Mouse (Mus musculus): Measurements from ENCODE around the gene Sparcl1. TPM values are rescaled to one million over a fixed set of nuclear protein-coding genes. Genes with fewer than 3 reads are reported as not detected.

Sparcl1 gene
- polyA plus RNA-seq, 1 experiment = not detected

DNA sequence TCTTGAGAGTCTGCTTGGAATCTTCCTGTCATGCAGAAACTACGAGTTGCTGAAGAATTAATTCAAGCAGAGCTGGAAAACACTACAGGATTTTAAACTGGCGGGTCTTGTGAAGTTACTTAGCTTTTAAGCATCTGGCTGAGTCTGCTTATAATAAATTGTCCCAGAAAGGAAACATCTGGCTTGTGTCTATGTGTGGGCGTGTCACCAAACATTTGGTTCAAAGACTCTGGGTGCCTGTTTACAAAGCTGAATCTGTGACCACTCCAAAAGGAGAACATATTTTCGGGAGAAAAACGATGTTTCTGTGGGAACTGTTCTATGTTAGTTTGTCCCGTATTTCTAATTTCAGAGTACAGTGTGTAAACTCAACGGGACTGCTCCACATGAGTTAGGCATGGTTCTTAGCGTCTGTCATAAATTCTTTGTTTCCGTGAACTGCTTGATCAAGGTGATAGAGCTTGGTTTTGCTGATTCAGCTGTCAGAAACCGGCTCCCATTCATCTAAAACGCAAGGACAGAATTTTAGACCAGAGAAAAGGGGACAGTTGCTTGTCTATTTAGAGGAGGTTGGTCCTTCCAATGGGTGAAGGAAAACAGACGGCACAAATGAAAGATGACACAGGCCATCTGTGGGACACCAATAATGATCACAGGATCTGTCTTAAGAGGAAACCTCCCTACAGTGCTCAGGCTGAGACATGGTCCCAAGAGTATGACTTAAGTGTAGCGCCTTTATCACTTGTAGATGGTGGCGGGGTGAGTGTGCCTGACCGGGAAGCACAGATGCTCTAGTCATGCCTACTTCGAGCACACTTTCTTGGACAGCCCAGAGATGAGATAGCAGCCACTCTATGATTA is 17.2 kb downstream of the Sparcl1 start:
- H3K4me1 ChIP-seq = peaks cover 6% of the 10 kb centered on the region
- no peak overlapping the region for H3K4me3 ChIP-seq (replicated peaks)
- no peak for TF ChIP-seq GATA1 (IDR thresholded peaks at IDR 0.05; ENCODE audit: borderline replicate concordance, low read length)
- TF ChIP-seq FLI1 (IDR thresholded peaks at IDR 0.05; ENCODE audit: low read length) = no peak
- 0 out of 2 replicates have a peak, but pooled peaks cover 4% of the 10 kb centered on the region for H3K9me3 ChIP-seq
- no peaks in the 10 kb centered on the region for H3K36me3 ChIP-seq (replicated peaks; ENCODE audit: low read length)
- H3K27me3 ChIP-seq (replicated peaks) = peaks cover 11% of the 10 kb centered on the region

DNA sequence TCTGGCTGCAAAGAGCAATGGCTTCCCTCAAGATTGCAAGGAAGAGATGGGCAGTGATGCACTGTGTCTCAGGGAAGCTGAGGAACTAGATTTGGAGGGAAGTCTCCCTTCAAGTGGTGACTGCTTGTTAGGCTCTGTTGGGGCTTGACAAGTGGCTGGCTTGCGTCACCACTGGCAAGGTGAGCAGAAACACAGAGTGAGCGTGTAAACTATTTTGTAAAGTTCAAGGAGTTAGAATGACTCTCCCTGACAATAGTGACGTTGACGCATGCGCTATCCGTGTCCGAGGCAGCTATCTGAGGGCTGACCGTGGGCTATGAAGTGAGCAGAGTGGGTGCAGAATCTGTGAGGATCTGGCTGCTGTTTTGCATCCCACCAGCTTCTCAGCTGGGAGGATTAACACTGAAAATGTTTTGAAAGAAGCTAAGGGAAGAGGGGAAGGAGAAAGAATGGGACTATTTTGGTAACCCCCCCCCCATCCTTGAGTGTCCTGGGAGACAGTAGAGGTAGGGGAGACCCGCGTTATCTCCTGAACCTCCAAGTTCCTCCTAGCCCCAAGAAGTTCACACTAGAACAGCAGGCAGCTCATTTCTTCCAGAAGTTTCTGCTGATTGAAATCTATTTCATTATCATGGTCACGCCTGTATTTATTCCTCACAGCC is 18.0 kb downstream of the Sparcl1 start:
- no peaks in the 10 kb centered on the region for H3K36me3 ChIP-seq (replicated peaks; ENCODE audit: low read length)
- H3K9me3 ChIP-seq = 0 out of 2 replicates have a peak, but pooled peaks cover 4% of the 10 kb centered on the region
- no peak overlapping the region for H3K4me3 ChIP-seq (replicated peaks)
- TF ChIP-seq GATA1 (IDR thresholded peaks at IDR 0.05; ENCODE audit: borderline replicate concordance, low read length) = no peak
- TF ChIP-seq FLI1 (IDR thresholded peaks at IDR 0.05; ENCODE audit: low read length) = no peak
- peaks cover 11% of the 10 kb centered on the region for H3K27me3 ChIP-seq (replicated peaks)
- peaks cover 6% of the 10 kb centered on the region for H3K4me1 ChIP-seq

- Histone ChIP-seq H3K27me3 (replicated peaks) (peaks cover 8% of the 10 kb centered on the region), H3K4me3 (replicated peaks) (no peak overlapping the region), H3K4me1 (no peaks in the 10 kb centered on the region), H3K36me3 (replicated peaks; ENCODE audit: low read length) (no peaks in the 10 kb centered on the region), H3K9me3 (peaks cover 16% of the 10 kb centered on the region)
- TF ChIP-seq GATA1 (IDR thresholded peaks at IDR 0.05; ENCODE audit: borderline replicate concordance, low read length) = no peak
- TF ChIP-seq FLI1 (IDR thresholded peaks at IDR 0.05; ENCODE audit: low read length) = no peak
Observed at GRCm38 (mm10) chr5:104089751-104090150, 23.8 kb downstream of the Sparcl1 start.

DNA sequence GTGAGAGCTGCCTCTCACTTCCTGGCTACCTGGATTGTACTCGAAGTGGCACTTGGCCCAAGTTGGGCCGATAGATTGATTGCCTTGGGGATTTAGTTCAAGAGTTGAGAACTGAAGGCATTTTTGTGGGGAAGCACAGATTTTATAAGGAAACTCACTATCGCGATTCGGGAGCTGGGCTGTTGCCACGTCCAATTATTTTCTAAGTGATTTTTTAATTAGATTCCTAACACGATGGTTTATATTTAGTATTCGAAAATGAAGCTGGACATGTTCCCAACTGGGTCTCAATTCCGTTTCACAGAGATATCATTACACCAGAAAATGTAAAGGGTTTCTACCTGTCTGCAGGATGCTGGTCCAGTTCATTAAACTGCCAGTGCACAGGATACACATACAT is 28.2 kb downstream of the Sparcl1 start:
- no peak overlapping the region for H3K4me3 ChIP-seq (replicated peaks)
- TF ChIP-seq FLI1 (IDR thresholded peaks at IDR 0.05; ENCODE audit: low read length) = no peak
- TF ChIP-seq GATA1 (IDR thresholded peaks at IDR 0.05; ENCODE audit: borderline replicate concordance, low read length) = no peak

DNA sequence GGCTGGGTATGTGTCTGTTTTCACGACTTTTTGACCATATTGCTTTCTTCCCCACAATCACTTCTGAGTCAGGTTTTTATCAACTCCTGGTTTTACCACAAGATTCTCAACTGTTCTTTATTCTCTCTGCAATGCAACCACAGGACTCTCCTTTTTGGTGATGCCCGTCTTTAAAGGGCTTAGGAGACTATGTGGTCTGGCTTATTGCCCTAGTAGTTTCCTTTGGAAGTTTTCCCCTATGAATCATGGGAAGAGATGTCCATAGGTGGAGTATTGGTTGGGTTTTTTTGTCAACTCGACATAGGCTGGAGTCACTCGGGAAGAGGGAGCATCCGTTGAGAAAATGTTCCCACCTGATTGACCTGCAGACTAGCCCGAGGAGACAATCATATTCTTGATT is 32.8 kb downstream of the Sparcl1 start:
- H3K36me3 ChIP-seq (replicated peaks; ENCODE audit: low read length) = no peaks in the 10 kb centered on the region
- no peaks in the 10 kb centered on the region for H3K9me3 ChIP-seq
- TF ChIP-seq FLI1 (IDR thresholded peaks at IDR 0.05; ENCODE audit: low read length) (no peak), GATA1 (IDR thresholded peaks at IDR 0.05; ENCODE audit: borderline replicate concordance, low read length) (no peak)
- peaks cover 30% of the 10 kb centered on the region for H3K4me1 ChIP-seq
- peaks cover 14% of the 10 kb centered on the region for H3K27me3 ChIP-seq (replicated peaks)
- H3K4me3 ChIP-seq (replicated peaks) = peak overlapping the region; percentile 35

More for the DNA sequence above, 28.2 kb downstream of the Sparcl1 start:
- Histone ChIP-seq H3K27me3 (replicated peaks) (peaks cover 6% of the 10 kb centered on the region), H3K9me3 (peaks cover 12% of the 10 kb centered on the region), H3K36me3 (replicated peaks; ENCODE audit: low read length) (no peaks in the 10 kb centered on the region), H3K4me1 (peaks cover 17% of the 10 kb centered on the region)

GRCm38 (mm10) chr5:104077508-104077907 is 36.0 kb downstream of the Sparcl1 start, which contains the start of gene Gm17660:
TSS of gene Gm17660 (minus strand) at chr5:104077608.
- H3K36me3 ChIP-seq (replicated peaks; ENCODE audit: low read length) = no peaks in the 10 kb centered on the region
- peaks cover 36% of the 10 kb centered on the region for H3K4me1 ChIP-seq
- no peak within 1 kb of the TSS for H3K4me3 ChIP-seq (replicated peaks)
- no peaks in the 10 kb centered on the region for H3K9me3 ChIP-seq
- H3K27me3 ChIP-seq (replicated peaks) = peaks cover 26% of the 10 kb centered on the region
- no peak for TF ChIP-seq FLI1 (IDR thresholded peaks at IDR 0.05; ENCODE audit: low read length)

GRCm38 (mm10) chr5:104076361-104076760 is 37.2 kb downstream of the Sparcl1 start:
- Histone ChIP-seq H3K36me3 (replicated peaks; ENCODE audit: low read length) (no peaks in the 10 kb centered on the region), H3K27me3 (replicated peaks) (peaks cover 26% of the 10 kb centered on the region), H3K4me3 (replicated peaks) (no peak overlapping the region), H3K9me3 (no peaks in the 10 kb centered on the region), H3K4me1 (peaks cover 34% of the 10 kb centered on the region)
- TF ChIP-seq GATA1 (IDR thresholded peaks at IDR 0.05; ENCODE audit: borderline replicate concordance, low read length) (no peak), FLI1 (IDR thresholded peaks at IDR 0.05; ENCODE audit: low read length) (no peak)

- peaks cover 20% of the 10 kb centered on the region for H3K27me3 ChIP-seq (replicated peaks)
- peaks cover 18% of the 10 kb centered on the region for H3K4me1 ChIP-seq
- peaks cover 2% of the 10 kb centered on the region; the same call in 1 of the 2 replicates for H3K9me3 ChIP-seq
- peak overlapping the region; percentile 29 for H3K4me3 ChIP-seq (replicated peaks)
- no peak for TF ChIP-seq FLI1 (IDR thresholded peaks at IDR 0.05; ENCODE audit: low read length)
- no peaks in the 10 kb centered on the region for H3K36me3 ChIP-seq (replicated peaks; ENCODE audit: low read length)
Observed at GRCm38 (mm10) chr5:104074388-104074787, 39.1 kb downstream of the Sparcl1 start.

DNA sequence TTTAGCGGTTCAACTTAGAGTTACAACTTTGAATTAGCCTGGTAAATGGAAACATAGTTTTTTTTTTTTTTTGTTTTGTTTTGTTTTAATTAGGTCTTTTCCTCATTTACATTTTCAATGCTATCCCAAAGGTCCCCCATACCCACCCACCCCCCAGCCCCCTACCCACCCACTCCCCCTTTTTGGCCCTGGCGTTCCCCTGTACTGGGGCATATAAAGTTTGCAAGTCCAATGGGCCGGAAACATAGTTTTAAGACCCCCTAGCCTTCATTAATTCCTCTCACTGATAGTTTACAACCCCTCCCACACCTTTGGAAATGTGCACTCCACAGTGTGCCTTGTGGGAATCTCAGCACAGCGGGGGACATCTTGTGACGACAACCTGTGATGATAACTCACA is 39.9 kb downstream of the Sparcl1 start:
- H3K9me3 ChIP-seq = peaks cover 7% of the 10 kb centered on the region
- no peaks in the 10 kb centered on the region for H3K36me3 ChIP-seq (replicated peaks; ENCODE audit: low read length)
- TF ChIP-seq GATA1 (IDR thresholded peaks at IDR 0.05; ENCODE audit: borderline replicate concordance, low read length) (no peak), FLI1 (IDR thresholded peaks at IDR 0.05; ENCODE audit: low read length) (no peak)
- peaks cover 20% of the 10 kb centered on the region for H3K27me3 ChIP-seq (replicated peaks)
- H3K4me3 ChIP-seq (replicated peaks) = no peak overlapping the region
- H3K4me1 ChIP-seq = peaks cover 16% of the 10 kb centered on the region
